Mouse (Mus musculus) limb, embryonic 12.5 days (tissue): ENCODE measurements around the gene Slc23a4. TPM values are rescaled to one million over a fixed set of nuclear protein-coding genes. Genes with fewer than 3 reads are reported as not detected.
A peak's percentile ranks its signal among the peaks of the same experiment; 100 is the strongest.

ENCODE experiments used
- ATAC-seq: fragments of 200-750 bp; cut with Nextera tagmentation; 2 replicates; pipeline ENCODE4 v1.8.0; 2017; ENCODE audit warnings: low read depth, moderate TSS enrichment; ENCODE audit not compliant: insufficient number of reproducible peaks, insufficient read depth, low FRiP score, low TSS enrichment
- H3K27ac ChIP-seq: fragments of 300-500 bp; sonication (generic); 2 replicates; pipeline ENCODE4 v1.5.1; 2016; ENCODE audit warnings: mild to moderate bottlenecking, moderate library complexity
- H3K27me3 ChIP-seq: fragments of 300-500 bp; sonication (generic); 2 replicates; pipeline ENCODE4 v1.6.1; 2016; ENCODE audit warnings: mild to moderate bottlenecking, moderate library complexity
- H3K36me3 ChIP-seq: fragments of 300-500 bp; sonication (generic); 2 replicates; pipeline ENCODE4 v1.6.1; 2016; ENCODE audit warnings: mild to moderate bottlenecking, moderate library complexity
- H3K4me1 ChIP-seq: fragments of 300-500 bp; sonication (generic); replicated peaks from 2 replicates; pipeline ENCODE4 v1.6.1; 2016
- H3K4me2 ChIP-seq: fragments of 300-500 bp; sonication (generic); 2 replicates; pipeline ENCODE4 v1.6.1; 2016; ENCODE audit warnings: mild to moderate bottlenecking, moderate library complexity
- H3K4me3 ChIP-seq: fragments of 300-500 bp; sonication (generic); replicated peaks from 2 replicates; pipeline ENCODE4 v1.5.1; 2016; ENCODE audit warnings: mild to moderate bottlenecking
- H3K9ac ChIP-seq: fragments of 300-500 bp; sonication (generic); replicated peaks from 2 replicates; pipeline ENCODE4 v1.6.1; 2016; ENCODE audit warnings: mild to moderate bottlenecking, moderate library complexity
- H3K9me3 ChIP-seq: fragments of 300-500 bp; sonication (generic); 2 replicates; pipeline ENCODE4 v1.6.1; 2016; ENCODE audit warnings: mild to moderate bottlenecking, moderate library complexity
- WGBS: fragments of 180-500 bp; shearing (Covaris S2); methylation state at CpG from one replicate; pipeline ENCODE4 v1.1.7; 2016; 5-methylcytosine and 5-hydroxymethylcytosine counted together
- polyA plus RNA-seq: library from polyadenylated mRNA; unstranded; fragments of >200 nt; fragmentation: Nextera tagmentation; extraction: Ambion mirVana; gene quantifications from 2 replicates; pipeline ENCODE4 v1.2.1, GENCODE M21; 2016

Gene Slc23a4
- polyA plus RNA-seq, 1 experiment from 2014 or later, result 0.56 TPM

- ATAC-seq, result no peak
- Histone ChIP-seq H3K36me3 (no peaks in the 10 kb centered on the region), H3K27me3 (no peaks in the 10 kb centered on the region), H3K9ac (no peak overlapping the region), H3K9me3 (no peaks in the 10 kb centered on the region), H3K4me1 (peaks cover 5% of the 10 kb centered on the region), H3K4me3 (no peak overlapping the region), H3K27ac (no peak overlapping the region), H3K4me2 (no peak overlapping the region)
- 80% methylated on average over 4 of the region's 4 CpGs for WGBS
These were observed 8.3 kb upstream of the Slc23a4 start for GRCm38 (mm10) chr6:34996496-34996895.

- no peaks in the 10 kb centered on the region for H3K27me3 ChIP-seq
- 7% methylated on average over 13 of the region's 13 CpGs for WGBS
- H3K27ac ChIP-seq, result no peak overlapping the region
- H3K9ac ChIP-seq, result 0 out of 2 replicates have a peak overlapping the region, but pooled peaks have one; percentile 31
- H3K36me3 ChIP-seq, result no peaks in the 10 kb centered on the region
- peak overlapping the region; percentile 58 for H3K4me2 ChIP-seq
- peaks cover 5% of the 10 kb centered on the region for H3K4me1 ChIP-seq
- H3K4me3 ChIP-seq, result peak overlapping the region; percentile 33
- ATAC-seq, result peak; percentile 76; the same call in 1 of the 2 replicates
- no peaks in the 10 kb centered on the region for H3K9me3 ChIP-seq
These were observed 7.1 kb upstream of the Slc23a4 start for GRCm38 (mm10) chr6:34995265-34995681.

- Histone ChIP-seq H3K9me3 (no peaks in the 10 kb centered on the region), H3K27ac (no peak overlapping the region), H3K4me1 (peaks cover 5% of the 10 kb centered on the region), H3K9ac (no peak overlapping the region), H3K27me3 (no peaks in the 10 kb centered on the region), H3K36me3 (no peaks in the 10 kb centered on the region), H3K4me3 (no peak overlapping the region), H3K4me2 (peak overlapping the region; percentile 58)
- no peak for ATAC-seq
- 82% methylated on average over 5 of the region's 5 CpGs for WGBS
These were observed 6.5 kb upstream of the Slc23a4 start for GRCm38 (mm10) chr6:34994692-34995091.

- no peaks in the 10 kb centered on the region for H3K27me3 ChIP-seq
- no peak overlapping the region for H3K27ac ChIP-seq
- H3K4me2 ChIP-seq, result no peak overlapping the region
- H3K4me3 ChIP-seq, result no peak overlapping the region
- no peak overlapping the region for H3K9ac ChIP-seq
- H3K4me1 ChIP-seq, result peaks cover 20% of the 10 kb centered on the region
- ATAC-seq, result no peak; the same call in 1 of the 2 replicates
- no peaks in the 10 kb centered on the region for H3K36me3 ChIP-seq
- H3K9me3 ChIP-seq, result no peaks in the 10 kb centered on the region
- 65% methylated on average over 6 of the region's 6 CpGs for WGBS
These were observed 1.1 kb upstream of the Slc23a4 start for GRCm38 (mm10) chr6:34989263-34989662.

- Histone ChIP-seq H3K4me2 (no peak overlapping the region), H3K9me3 (no peaks in the 10 kb centered on the region), H3K9ac (no peak overlapping the region), H3K4me3 (no peak overlapping the region), H3K36me3 (no peaks in the 10 kb centered on the region), H3K27ac (no peak overlapping the region), H3K27me3 (no peaks in the 10 kb centered on the region), H3K4me1 (peaks cover 20% of the 10 kb centered on the region)
- 90% methylated on average over 12 of the region's 12 CpGs for WGBS
- no peak for ATAC-seq
These were observed 1.0 kb downstream of the Slc23a4 start for GRCm38 (mm10) chr6:34987085-34987645.

GRCm38 (mm10) chr6:34980661-34981060, 7.5 kb downstream of the Slc23a4 start:
- no peaks in the 10 kb centered on the region for H3K36me3 ChIP-seq
- no peaks in the 10 kb centered on the region for H3K27me3 ChIP-seq
- H3K4me2 ChIP-seq, result no peak overlapping the region
- no peaks in the 10 kb centered on the region for H3K9me3 ChIP-seq
- no peak overlapping the region for H3K4me3 ChIP-seq
- no peak overlapping the region for H3K9ac ChIP-seq
- no peaks in the 10 kb centered on the region for H3K4me1 ChIP-seq
- WGBS, result 60% methylated on average over 9 of the region's 9 CpGs
- no peak for ATAC-seq
- H3K27ac ChIP-seq, result no peak overlapping the region

- ATAC-seq, result no peak
- 68% methylated on average over 3 of the region's 3 CpGs for WGBS
- no peak overlapping the region for H3K4me3 ChIP-seq
These were observed 8.9 kb downstream of the Slc23a4 start for GRCm38 (mm10) chr6:34979291-34979690.

GRCm38 (mm10) chr6:34971181-34971580, 17.0 kb downstream of the Slc23a4 start:
- H3K4me1 ChIP-seq, result peaks cover 11% of the 10 kb centered on the region
- H3K4me2 ChIP-seq, result no peak overlapping the region
- no peak overlapping the region for H3K27ac ChIP-seq
- no peaks in the 10 kb centered on the region for H3K27me3 ChIP-seq
- no peak overlapping the region for H3K4me3 ChIP-seq
- no peaks in the 10 kb centered on the region for H3K9me3 ChIP-seq
- no peaks in the 10 kb centered on the region for H3K36me3 ChIP-seq
- 6% methylated on average over 3 of the region's 3 CpGs for WGBS
- no peak for ATAC-seq
- H3K9ac ChIP-seq, result no peak overlapping the region

More at GRCm38 (mm10) chr6:34979291-34979690, 8.9 kb downstream of the Slc23a4 start:
- Histone ChIP-seq H3K4me1 (no peaks in the 10 kb centered on the region), H3K27me3 (no peaks in the 10 kb centered on the region), H3K36me3 (no peaks in the 10 kb centered on the region), H3K27ac (no peak overlapping the region), H3K4me2 (no peak overlapping the region), H3K9ac (no peak overlapping the region), H3K9me3 (no peaks in the 10 kb centered on the region)

- WGBS, result 91% methylated on average over 6 of the region's 6 CpGs
- H3K4me1 ChIP-seq, result peaks cover 4% of the 10 kb centered on the region
- H3K4me3 ChIP-seq, result no peak overlapping the region
- no peaks in the 10 kb centered on the region for H3K27me3 ChIP-seq
- no peaks in the 10 kb centered on the region for H3K36me3 ChIP-seq
- no peaks in the 10 kb centered on the region for H3K9me3 ChIP-seq
- ATAC-seq, result no peak
- no peak overlapping the region for H3K9ac ChIP-seq
- no peak overlapping the region for H3K4me2 ChIP-seq
- H3K27ac ChIP-seq, result no peak overlapping the region
These were observed 22.2 kb downstream of the Slc23a4 start for GRCm38 (mm10) chr6:34965819-34966539.

- no peaks in the 10 kb centered on the region for H3K4me1 ChIP-seq
- H3K9me3 ChIP-seq, result no peaks in the 10 kb centered on the region
- H3K4me2 ChIP-seq, result no peak overlapping the region
- no peak for ATAC-seq
- H3K27me3 ChIP-seq, result no peaks in the 10 kb centered on the region
- no peak overlapping the region for H3K27ac ChIP-seq
- H3K4me3 ChIP-seq, result no peak overlapping the region
- H3K36me3 ChIP-seq, result no peaks in the 10 kb centered on the region
- 87% methylated on average over 2 of the region's 2 CpGs for WGBS
- H3K9ac ChIP-seq, result no peak overlapping the region
These were observed 23.7 kb downstream of the Slc23a4 start for GRCm38 (mm10) chr6:34964550-34964949.

- H3K27ac ChIP-seq, result no peak overlapping the region
- H3K4me2 ChIP-seq, result no peak overlapping the region
- no peaks in the 10 kb centered on the region for H3K9me3 ChIP-seq
- ATAC-seq, result no peak
- H3K4me3 ChIP-seq, result no peak overlapping the region
- H3K36me3 ChIP-seq, result no peaks in the 10 kb centered on the region
- H3K27me3 ChIP-seq, result no peaks in the 10 kb centered on the region
- 93% methylated on average over 7 of the region's 7 CpGs for WGBS
- H3K4me1 ChIP-seq, result peaks cover 8% of the 10 kb centered on the region; the same call in 1 of the 2 replicates
- no peak overlapping the region for H3K9ac ChIP-seq
These were observed 29.1 kb downstream of the Slc23a4 start for GRCm38 (mm10) chr6:34959131-34959530.
